Mouse (Mus musculus): ENCODE measurements around the gene Med22. TPM values are rescaled to one million over a fixed set of nuclear protein-coding genes. Genes with fewer than 3 reads are reported as not detected.

Gene Med22
- polyA plus RNA-seq, 1 experiment, result 13.1 TPM

- Histone ChIP-seq H3K4me3 (replicated peaks; ENCODE audit: control insufficient read depth, low read depth, low read length) (no peak within 1 kb of the TSS), H3K4me1 (ENCODE audit: control insufficient read depth, insufficient read depth, low read length) (no peaks in the 10 kb centered on the region; the same call in 1 of the 2 replicates), H3K27ac (ENCODE audit: control insufficient read depth, insufficient read depth, low read depth, low read length, poor library complexity) (no peak within 1 kb of the TSS)
- 61% methylated on average over 3 of the region's 3 CpGs for WGBS
- TF ChIP-seq CTCF (IDR thresholded peaks at IDR 0.05; ENCODE audit: control insufficient read depth, insufficient read depth, low read length) (no peak), POLR2A (IDR thresholded peaks at IDR 0.05; ENCODE audit: borderline replicate concordance, control insufficient read depth, low read depth, low read length) (no peak)
These were observed 45.6 kb downstream of the Med22 start, which contains the start of gene Abo for GRCm38 (mm10) chr2:26864879-26865278. Gene Abo (minus strand): TSS chr2:26864979.

GRCm38 (mm10) chr2:26862856-26863255, 47.6 kb downstream of the Med22 start:
- H3K4me3 ChIP-seq (replicated peaks; ENCODE audit: control insufficient read depth, low read depth, low read length), result no peak overlapping the region
- no peak overlapping the region for H3K27ac ChIP-seq (ENCODE audit: control insufficient read depth, insufficient read depth, low read depth, low read length, poor library complexity)
- TF ChIP-seq CTCF (IDR thresholded peaks at IDR 0.05; ENCODE audit: control insufficient read depth, insufficient read depth, low read length) (no peak), POLR2A (IDR thresholded peaks at IDR 0.05; ENCODE audit: borderline replicate concordance, control insufficient read depth, low read depth, low read length) (no peak)
- WGBS, result 4% methylated on average over 3 of the region's 3 CpGs
- H3K4me1 ChIP-seq (ENCODE audit: control insufficient read depth, insufficient read depth, low read length), result no peaks in the 10 kb centered on the region; the same call in 1 of the 2 replicates

Other genes starting within 250 kb of the Med22 start
- not detected in 2 replicates for gene Lcn4, start 239.4 kb downstream of the Med22 start, polyA plus RNA-seq (2011; ENCODE audit: insufficient read depth, insufficient read length, low replicate concordance, missing spikeins)
- not detected in 2 replicates for gene Abo, start 45.7 kb downstream of the Med22 start, polyA plus RNA-seq (2011; ENCODE audit: insufficient read depth, insufficient read length, low replicate concordance, missing spikeins)
- gene Surf6, start 7.8 kb downstream of the Med22 start, polyA plus RNA-seq (2011; ENCODE audit: insufficient read depth, insufficient read length, low replicate concordance, missing spikeins), result 7.5 and 23.5 TPM in 2 replicates
- gene Rpl7a, start 87 bp upstream of the Med22 start, polyA plus RNA-seq (2011; ENCODE audit: insufficient read depth, insufficient read length, low replicate concordance, missing spikeins), result 161 and 199 TPM in 2 replicates
- gene Surf2, start 5.7 kb upstream of the Med22 start, polyA plus RNA-seq (2011; ENCODE audit: insufficient read depth, insufficient read length, low replicate concordance, missing spikeins), result 17.7 and 36.9 TPM in 2 replicates
- gene Surf1, start 5.9 kb upstream of the Med22 start, polyA plus RNA-seq (2011; ENCODE audit: insufficient read depth, insufficient read length, low replicate concordance, missing spikeins), result 32.1 and 58.4 TPM in 2 replicates
- 18.0 and 32.3 TPM in 2 replicates for gene Surf4, start 23.3 kb upstream of the Med22 start, polyA plus RNA-seq (2011; ENCODE audit: insufficient read depth, insufficient read length, low replicate concordance, missing spikeins)
- gene Stkld1, start 23.4 kb upstream of the Med22 start, polyA plus RNA-seq (2011; ENCODE audit: insufficient read depth, insufficient read length, low replicate concordance, missing spikeins), result 0.70 TPM in 1 of 2 replicates, not detected in the other
- 17.7 and 29.5 TPM in 2 replicates for gene Rexo4, start 53.7 kb upstream of the Med22 start, polyA plus RNA-seq (2011; ENCODE audit: insufficient read depth, insufficient read length, low replicate concordance, missing spikeins)
- not detected in 2 replicates for gene Adamts13, start 62.7 kb upstream of the Med22 start, polyA plus RNA-seq (2011; ENCODE audit: insufficient read depth, insufficient read length, low replicate concordance, missing spikeins)
- gene Cacfd1, start 99.2 kb upstream of the Med22 start, polyA plus RNA-seq (2011; ENCODE audit: insufficient read depth, insufficient read length, low replicate concordance, missing spikeins), result 11.8 and 20.8 TPM in 2 replicates
- gene Slc2a6, start 117.3 kb upstream of the Med22 start, polyA plus RNA-seq (2011; ENCODE audit: insufficient read depth, insufficient read length, low replicate concordance, missing spikeins), result 6.3 and 26.1 TPM in 2 replicates
- not detected in 2 replicates for gene Mymk, start 161.5 kb upstream of the Med22 start, polyA plus RNA-seq (2011; ENCODE audit: insufficient read depth, insufficient read length, low replicate concordance, missing spikeins)
- gene Adamtsl2, start 168.7 kb upstream of the Med22 start, polyA plus RNA-seq (2011; ENCODE audit: insufficient read depth, insufficient read length, low replicate concordance, missing spikeins), result 0.85 TPM in 1 of 2 replicates, not detected in the other
- gene Fam163b, start 231.8 kb upstream of the Med22 start, polyA plus RNA-seq (2011; ENCODE audit: insufficient read depth, insufficient read length, low replicate concordance, missing spikeins), result not detected in 2 replicates

Data from bone marrow, adult 2 months (tissue).